Mouse (Mus musculus) heart, postnatal 0 days (tissue): ENCODE results near the gene Col26a1. TPM values are rescaled to one million over a fixed set of nuclear protein-coding genes. Genes with fewer than 3 reads are reported as not detected.
A peak's percentile ranks its signal among the peaks of the same experiment; 100 is the strongest.

Source experiments
- ATAC-seq: fragments of 200-750 bp; cut with Nextera tagmentation; 2 replicates; pipeline ENCODE4 v1.8.0; 2017; ENCODE audit warnings: low read depth, moderate number of reproducible peaks, moderate library complexity; ENCODE audit not compliant: insufficient read depth
- DNase-seq: peaks from one replicate; pipeline ENCODE4 v3.0.0-alpha.2; 2016; ENCODE audit warnings: low spot score
- H3K27ac ChIP-seq: fragments of 300-500 bp; sonication (generic); 2 replicates; pipeline ENCODE4 v1.5.1; 2014; ENCODE audit warnings: low read depth, mild to moderate bottlenecking
- H3K27me3 ChIP-seq: fragments of 300-500 bp; sonication (generic); 2 replicates; pipeline ENCODE4 v1.6.1; 2014; ENCODE audit warnings: low read length, mixed read lengths; ENCODE audit not compliant: control insufficient read depth, insufficient read depth
- H3K36me3 ChIP-seq: fragments of 300-500 bp; sonication (generic); replicated peaks from 2 replicates; pipeline ENCODE4 v1.6.1; 2014; ENCODE audit warnings: low read length, mixed read lengths; ENCODE audit not compliant: control insufficient read depth, insufficient read depth
- H3K4me1 ChIP-seq: fragments of 300-500 bp; sonication (generic); 2 replicates; pipeline ENCODE4 v1.6.1; 2014; ENCODE audit warnings: antibody characterized with exemption; ENCODE audit not compliant: control insufficient read depth, insufficient read depth
- H3K4me2 ChIP-seq: fragments of 300-500 bp; sonication (generic); 2 replicates; pipeline ENCODE4 v1.6.1; 2014; ENCODE audit warnings: low read depth, mild to moderate bottlenecking, low read length, moderate library complexity
- H3K4me3 ChIP-seq: fragments of 300-500 bp; sonication (generic); 2 replicates; pipeline ENCODE4 v1.5.1; 2014; ENCODE audit warnings: low read depth, low read length
- H3K9ac ChIP-seq: fragments of 300-500 bp; sonication (generic); replicated peaks from 2 replicates; pipeline ENCODE4 v1.6.1; 2014; ENCODE audit warnings: low read depth, low read length, mixed read lengths
- H3K9me3 ChIP-seq: fragments of 300-500 bp; sonication (generic); replicated peaks from 2 replicates; pipeline ENCODE4 v1.6.1; 2016; ENCODE audit warnings: low read length; ENCODE audit not compliant: control insufficient read depth
- CTCF ChIP-seq: IDR thresholded peaks from 2 replicates; pipeline ENCODE4 v1.5.1; 2016; ENCODE audit warnings: antibody characterized with exemption, control low read depth, low read depth
- EP300 ChIP-seq: IDR thresholded peaks from 2 replicates; pipeline ENCODE4 v1.6.1; 2016; ENCODE audit warnings: antibody characterized with exemption, low read depth
- WGBS: fragments of 180-500 bp; shearing (Covaris S2); extraction: QIAGEN DNeasy Blood & Tissue Kit; methylation state at CpG from one replicate; pipeline ENCODE4 v1.1.7; 2014; 5-methylcytosine and 5-hydroxymethylcytosine counted together
- polyA plus RNA-seq: library from polyadenylated mRNA; unstranded; fragments of >200 nt; fragmentation: Nextera tagmentation; extraction: Ambion mirVana; gene quantifications from 2 replicates; pipeline ENCODE4 v1.2.1, GENCODE M21; 2015
- total RNA-seq: library from RNA; depleted of rRNA; stranded (reverse); fragments of >200 nt; gene quantifications from 2 replicates; pipeline ENCODE4 v1.2.3, GENCODE M21; 2014; ENCODE audit warnings: low replicate concordance

Gene Col26a1
- total and polyA plus RNA-seq, 2 experiments from 2014 or later, result 4.1 to 9.9 TPM

- no peak overlapping the region for H3K4me2 ChIP-seq
- no peaks in the 10 kb centered on the region for H3K36me3 ChIP-seq
- no peaks in the 10 kb centered on the region for H3K4me1 ChIP-seq
- H3K9me3 ChIP-seq, result no peaks in the 10 kb centered on the region; the same call in 1 of the 2 replicates
- ATAC-seq (peak; percentile 30; the same call in 1 of the 2 replicates), DNase-seq (no peak)
- H3K9ac ChIP-seq, result no peak overlapping the region
- WGBS, result 60% methylated on average over 22 of the region's 22 CpGs
- H3K27me3 ChIP-seq, result no peaks in the 10 kb centered on the region
- no peak for TF ChIP-seq EP300
- peak; percentile 11; the same call in 1 of the 2 replicates for TF ChIP-seq CTCF
- no peak overlapping the region for H3K27ac ChIP-seq
- H3K4me3 ChIP-seq, result no peak overlapping the region
These were observed 109.7 kb downstream of the Col26a1 start for GRCm38 (mm10) chr5:136773044-136774039.

- Histone ChIP-seq H3K9me3 (no peaks in the 10 kb centered on the region; the same call in 1 of the 2 replicates), H3K4me3 (no peak overlapping the region), H3K36me3 (no peaks in the 10 kb centered on the region), H3K4me2 (no peak overlapping the region), H3K27ac (no peak overlapping the region), H3K27me3 (no peaks in the 10 kb centered on the region), H3K4me1 (no peaks in the 10 kb centered on the region), H3K9ac (no peak overlapping the region)
- DNase-seq, result no peak
- TF ChIP-seq EP300 (no peak), CTCF (no peak)
- no peak for ATAC-seq
- WGBS, result 89% methylated on average over 10 of the region's 10 CpGs
These were observed 111.9 kb downstream of the Col26a1 start for GRCm38 (mm10) chr5:136771132-136771531.

- Histone ChIP-seq H3K27ac (no peak overlapping the region), H3K4me3 (no peak overlapping the region), H3K9me3 (no peaks in the 10 kb centered on the region), H3K4me2 (no peak overlapping the region), H3K36me3 (no peaks in the 10 kb centered on the region), H3K9ac (no peak overlapping the region), H3K27me3 (no peaks in the 10 kb centered on the region), H3K4me1 (no peaks in the 10 kb centered on the region)
- DNase-seq, result no peak
- WGBS, result 78% methylated on average over 9 of the region's 9 CpGs
- no peak for TF ChIP-seq CTCF
- no peak for TF ChIP-seq EP300
- ATAC-seq, result no peak
These were observed 115.7 kb downstream of the Col26a1 start for GRCm38 (mm10) chr5:136767304-136767703.

GRCm38 (mm10) chr5:136764157-136764669 is 118.8 kb downstream of the Col26a1 start:
- H3K36me3 ChIP-seq, result no peaks in the 10 kb centered on the region
- WGBS, result 23% methylated on average over 8 of the region's 8 CpGs
- no peak overlapping the region for H3K4me3 ChIP-seq
- no peak overlapping the region for H3K27ac ChIP-seq
- no peaks in the 10 kb centered on the region for H3K27me3 ChIP-seq
- TF ChIP-seq EP300 (no peak), CTCF (no peak)
- ATAC-seq (peak; percentile 33; the same call in 1 of the 2 replicates), DNase-seq (no peak)
- H3K9me3 ChIP-seq, result no peaks in the 10 kb centered on the region
- no peaks in the 10 kb centered on the region for H3K4me1 ChIP-seq
- no peak overlapping the region for H3K4me2 ChIP-seq
- no peak overlapping the region for H3K9ac ChIP-seq

GRCm38 (mm10) chr5:136760345-136760744 is 122.7 kb downstream of the Col26a1 start:
- Histone ChIP-seq H3K9ac (no peak overlapping the region), H3K27ac (no peak overlapping the region), H3K36me3 (no peaks in the 10 kb centered on the region), H3K4me1 (no peaks in the 10 kb centered on the region), H3K4me2 (no peak overlapping the region), H3K4me3 (no peak overlapping the region), H3K27me3 (no peaks in the 10 kb centered on the region), H3K9me3 (no peaks in the 10 kb centered on the region)
- TF ChIP-seq EP300, result no peak
- TF ChIP-seq CTCF, result no peak
- DNase-seq (no peak), ATAC-seq (no peak)
- WGBS, result 49% methylated on average over 6 of the region's 6 CpGs
